Mouse (Mus musculus) brain, adult 2 months (tissue): ENCODE measurements around the gene Yif1b.

Source experiments
- DNase-seq: peaks from one replicate; pipeline ENCODE4 v3.0.0; 2011; ENCODE audit warnings: low read depth, low spot score

Gene Yif1b

DNA sequence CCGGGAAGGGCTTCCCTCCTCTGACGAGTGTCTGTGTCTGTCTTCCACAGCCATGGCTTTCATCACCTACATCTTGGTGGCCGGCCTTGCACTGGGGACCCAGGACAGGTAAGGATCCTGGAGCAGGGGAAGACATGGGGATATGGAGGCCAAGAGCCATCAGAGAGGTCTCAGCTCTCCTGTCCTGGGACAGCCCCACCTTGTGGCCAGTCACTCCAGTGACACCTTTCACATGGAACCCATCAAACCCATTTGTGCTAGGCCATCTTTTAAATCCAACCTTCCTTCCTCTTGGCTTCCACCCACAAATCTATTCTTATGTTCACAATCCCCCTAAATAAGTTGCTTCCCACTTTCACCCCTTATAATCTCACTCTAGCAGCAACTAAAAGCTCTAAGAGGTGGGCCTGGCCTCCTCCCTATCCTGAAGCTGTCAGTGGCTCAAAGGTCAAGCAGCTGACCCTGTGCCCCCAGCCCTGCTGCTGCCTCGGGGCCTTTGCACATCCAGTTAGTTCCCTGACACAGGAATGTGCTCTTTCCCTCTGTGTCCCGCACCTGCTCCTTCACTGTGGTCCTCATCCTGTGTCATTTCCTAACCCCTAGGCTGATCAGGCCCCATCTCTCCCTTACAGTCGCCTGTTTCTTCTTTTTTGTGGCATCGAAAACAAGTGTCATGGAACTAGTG, 6.7 kb downstream of the Yif1b start:
- DNase-seq = no peak

DNA sequence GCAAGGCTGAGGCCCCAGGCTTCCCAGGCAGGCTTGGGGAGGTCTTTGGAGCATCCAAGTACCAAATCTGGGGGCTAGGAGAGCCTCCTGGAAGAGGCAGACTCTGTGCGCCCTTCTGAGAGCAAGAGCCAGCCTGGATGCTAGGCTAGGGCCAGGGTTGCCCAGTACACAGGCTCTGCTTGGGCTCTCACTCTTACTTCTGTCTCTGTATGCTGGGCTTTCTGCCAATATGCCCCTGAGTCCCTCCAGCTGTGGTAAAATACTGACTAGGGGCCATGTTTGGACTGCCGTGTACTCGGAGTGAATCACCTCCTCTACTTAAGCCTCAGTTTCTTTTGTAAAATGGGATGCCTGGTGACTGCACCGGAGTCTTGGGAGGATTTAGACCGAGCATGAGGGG, 7.9 kb downstream of the Yif1b start:
- no peak for DNase-seq

DNA sequence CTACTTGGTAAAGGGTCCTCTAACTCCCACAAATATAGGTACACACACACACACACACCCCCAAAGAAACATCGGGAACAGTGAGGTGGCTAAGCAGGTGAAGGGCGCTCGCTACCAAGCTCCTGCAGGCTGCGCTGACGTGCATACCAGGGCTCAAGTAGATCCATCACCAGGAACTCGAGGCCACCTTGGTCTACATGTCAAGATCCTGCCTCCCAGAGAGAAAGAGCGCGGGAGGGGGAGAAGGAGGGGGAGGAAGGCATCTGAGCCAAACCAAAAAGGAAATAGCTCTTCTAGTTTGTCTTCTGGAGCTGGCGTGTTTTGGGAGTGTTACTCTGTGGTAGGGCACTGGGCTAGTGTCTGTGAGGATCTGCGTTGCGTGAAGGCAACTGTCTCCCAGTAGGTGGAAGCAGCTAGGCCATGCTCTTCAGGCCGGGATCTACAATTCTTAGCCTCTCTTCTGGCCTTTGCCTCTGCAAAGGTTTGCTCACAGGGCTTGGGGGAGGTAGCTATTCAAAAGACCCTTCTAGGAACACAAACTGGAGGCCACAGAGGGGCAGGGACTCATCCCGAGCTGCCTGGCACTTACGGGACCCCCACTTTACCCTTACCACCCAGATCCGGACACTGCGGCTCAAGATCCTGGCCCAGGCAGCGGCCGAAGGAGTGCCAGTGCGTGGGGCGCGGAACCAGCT, 8.6 kb downstream of the Yif1b start:
- DNase-seq = no peak

DNA sequence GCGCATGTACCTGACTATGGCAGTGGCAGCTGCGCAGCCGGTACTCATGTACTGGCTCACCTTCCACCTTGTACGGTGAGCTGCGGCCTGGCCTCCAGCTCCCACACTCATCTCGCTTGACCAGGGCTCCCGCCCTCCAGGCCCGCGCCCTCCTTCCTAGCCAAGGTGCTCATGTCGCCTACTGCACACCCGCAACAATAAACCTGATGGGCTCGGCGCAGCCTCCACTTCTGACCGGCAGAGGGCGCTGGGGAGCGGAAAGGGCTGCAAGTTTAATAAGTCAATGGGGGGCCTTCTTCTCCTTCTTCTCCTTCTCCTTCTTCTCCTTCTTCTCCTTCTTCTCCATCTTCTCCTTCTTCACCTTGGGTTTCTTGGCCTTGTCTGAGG, 9.2 kb downstream of the Yif1b start:
- DNase-seq = peak; percentile 74

DNA sequence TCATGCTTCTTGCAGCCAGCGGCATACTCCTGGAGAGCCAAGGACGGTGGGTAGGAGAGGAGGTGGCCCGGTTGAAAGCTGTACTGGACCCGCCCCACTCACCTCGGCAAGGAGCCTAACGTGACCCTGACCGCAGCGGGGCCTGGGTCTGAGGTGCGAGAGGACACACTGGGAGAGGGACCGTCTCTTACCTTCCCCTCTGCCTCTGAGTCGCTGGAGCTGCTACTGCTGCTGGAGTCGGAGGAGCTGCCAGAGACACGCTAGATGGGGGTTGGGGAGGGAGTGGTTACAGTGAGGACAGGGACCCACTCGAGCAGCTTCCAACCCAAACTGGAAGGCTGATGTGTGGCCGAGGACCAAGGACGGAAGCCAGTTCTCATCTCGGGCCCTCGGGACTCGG, 9.6 kb downstream of the Yif1b start:
- DNase-seq = no peak

DNA sequence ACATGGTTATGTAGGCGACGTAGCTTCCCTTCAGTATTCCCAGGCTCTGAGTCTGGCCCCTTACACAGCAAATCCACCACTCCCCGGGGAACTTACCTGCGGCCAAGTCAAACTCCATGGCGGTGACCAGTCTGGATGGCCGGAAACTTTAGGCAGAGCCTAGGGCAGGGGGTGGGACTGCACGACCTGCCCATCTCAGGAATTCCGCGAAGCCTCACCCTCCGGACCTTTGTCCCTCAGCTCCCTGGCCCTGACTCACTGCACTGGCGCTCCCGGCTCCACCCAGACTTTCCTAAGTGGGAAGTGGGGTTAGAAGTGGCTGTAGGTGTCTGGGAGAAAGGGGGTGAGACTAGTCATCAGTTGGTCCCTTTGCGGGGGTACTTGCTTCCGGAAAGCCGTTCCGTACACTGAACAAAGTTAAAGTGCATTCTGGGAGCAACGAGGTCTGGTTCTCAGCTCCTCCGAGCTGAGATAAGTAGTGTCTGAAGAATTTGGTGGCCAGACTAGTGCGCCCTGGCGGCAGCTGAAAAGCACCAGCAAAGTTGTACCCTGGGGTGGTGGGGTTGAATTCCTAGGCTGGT, 10.2 kb downstream of the Yif1b start, which contains the start of gene 2200002D01Rik:
Gene 2200002D01Rik (minus strand): TSS at position 206 of the 581 bp plus-strand sequence.
- DNase-seq = no peak

DNA sequence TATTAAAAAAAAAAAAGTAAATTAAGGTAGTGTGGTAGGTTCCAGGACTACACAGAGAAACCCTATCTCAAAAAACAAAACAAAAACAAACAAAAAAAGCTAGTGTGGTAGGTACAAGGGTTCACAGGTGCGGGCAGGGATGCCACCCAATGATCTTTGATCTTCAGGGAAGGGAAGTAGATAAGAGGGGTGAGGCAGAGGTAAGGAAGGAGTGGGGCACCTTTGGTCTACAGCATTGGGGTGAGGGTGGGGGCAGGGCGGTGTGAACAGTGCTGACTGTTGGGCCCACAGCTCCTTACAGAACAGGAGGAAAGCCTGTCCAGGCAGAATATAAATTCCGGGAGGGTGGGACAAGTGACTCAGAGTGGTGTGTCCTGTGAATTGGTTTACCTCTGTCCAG, 13.0 kb downstream of the Yif1b start:
- DNase-seq = no peak

DNA sequence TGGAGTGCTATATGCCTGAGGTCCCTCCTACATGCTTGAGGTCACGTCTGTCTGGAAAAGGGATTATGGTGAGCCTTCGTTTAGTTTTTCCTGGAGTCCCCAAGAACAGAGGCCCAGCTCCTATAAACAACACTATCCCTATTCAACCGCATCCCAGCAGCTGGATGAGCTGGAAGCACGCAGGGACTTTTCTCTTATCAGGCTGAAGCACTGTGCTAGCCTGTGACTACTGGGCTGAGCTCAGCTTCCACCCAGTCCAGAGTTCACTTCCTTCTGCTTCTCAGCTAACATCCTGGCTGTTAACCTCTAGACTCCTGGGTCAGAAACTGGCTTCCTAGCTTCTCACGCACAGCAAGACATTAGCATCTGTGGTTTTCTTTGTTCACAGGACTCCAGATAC, 15.7 kb downstream of the Yif1b start:
- no peak for DNase-seq

DNA sequence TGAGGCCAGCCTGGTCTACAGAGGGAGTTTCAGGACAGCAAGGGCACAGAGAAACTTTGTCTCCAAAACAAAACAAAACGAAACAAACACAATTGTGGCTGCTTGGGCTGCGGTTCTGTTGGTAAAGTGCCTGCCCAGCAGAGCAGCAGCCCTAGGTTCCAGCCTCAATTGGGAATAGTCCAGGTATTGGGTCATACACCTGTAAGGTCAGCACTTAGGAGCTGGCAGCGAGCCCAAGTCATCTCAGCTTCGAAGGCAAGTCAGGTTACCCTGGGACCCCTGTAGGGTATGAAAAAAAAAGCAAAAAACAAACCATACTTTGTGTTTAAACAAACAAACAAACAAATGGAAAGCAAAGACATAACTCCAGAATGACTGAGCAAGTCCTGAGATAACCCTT, 17.7 kb downstream of the Yif1b start:
- no peak for DNase-seq

DNA sequence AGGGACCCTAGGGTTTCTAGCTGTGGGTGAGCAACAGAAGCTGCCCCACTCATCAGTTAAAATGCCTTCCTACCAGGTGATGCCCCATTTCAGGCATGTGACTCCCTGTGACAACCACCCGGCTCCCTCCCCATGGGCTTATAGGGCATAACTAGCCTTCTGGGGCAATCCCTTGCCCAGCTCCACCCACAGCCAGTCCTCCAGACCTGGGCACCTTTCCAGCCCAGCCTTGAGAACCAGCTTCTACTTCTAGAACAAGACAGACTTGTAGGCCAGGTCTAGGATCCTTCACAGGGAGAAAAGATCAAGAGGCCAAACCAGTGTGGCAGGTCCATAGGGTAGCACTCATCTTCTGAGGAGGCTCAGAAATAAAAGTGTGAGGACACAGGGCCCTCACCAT, 19.2 kb downstream of the Yif1b start:
- DNase-seq = no peak

DNA sequence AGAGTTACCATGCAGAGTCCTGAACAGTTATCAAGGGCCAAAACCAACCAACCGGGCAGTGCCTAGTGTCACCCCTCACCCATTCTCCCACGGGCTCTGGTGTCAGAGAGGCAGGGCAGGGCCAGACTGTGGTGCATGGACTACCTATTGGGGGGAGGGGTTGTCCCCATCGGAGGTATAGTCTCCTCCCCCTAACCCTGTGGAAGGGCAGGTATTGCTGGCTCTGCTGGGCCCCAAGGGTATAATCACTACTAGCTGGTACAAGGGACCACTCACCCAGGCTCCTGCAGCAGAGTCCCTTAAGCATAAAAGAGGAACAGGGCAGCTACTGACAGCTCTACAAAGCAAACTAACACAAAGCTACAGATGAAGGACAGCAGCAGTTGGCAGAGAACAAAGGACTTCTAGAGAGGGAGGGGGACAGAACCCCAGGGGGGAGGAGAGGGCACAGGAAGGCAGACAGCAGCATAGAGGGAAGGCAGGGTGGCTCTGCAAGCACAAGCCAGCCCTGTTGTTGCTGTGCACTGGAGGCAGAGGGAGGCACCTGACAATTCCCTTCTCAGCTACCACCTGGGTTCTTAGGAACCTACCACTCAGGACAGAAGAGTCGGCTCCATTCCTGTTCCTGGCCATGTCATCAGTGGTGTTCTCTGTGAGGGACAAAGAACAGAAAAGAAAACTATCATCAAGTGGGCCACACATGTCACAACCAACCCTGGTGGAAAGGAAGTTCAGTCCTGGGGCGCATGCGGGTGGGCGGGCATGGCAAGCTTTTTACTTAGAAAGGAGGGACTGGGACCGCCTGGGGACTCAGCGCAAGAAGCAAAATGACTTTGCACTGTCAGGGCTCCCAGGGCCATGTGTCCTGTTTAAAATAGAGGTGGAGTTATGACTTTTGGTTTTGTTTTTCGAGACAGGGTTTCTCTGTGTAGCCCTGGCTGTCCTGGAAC, 21.9 kb downstream of the Yif1b start:
- DNase-seq = no peak

DNA sequence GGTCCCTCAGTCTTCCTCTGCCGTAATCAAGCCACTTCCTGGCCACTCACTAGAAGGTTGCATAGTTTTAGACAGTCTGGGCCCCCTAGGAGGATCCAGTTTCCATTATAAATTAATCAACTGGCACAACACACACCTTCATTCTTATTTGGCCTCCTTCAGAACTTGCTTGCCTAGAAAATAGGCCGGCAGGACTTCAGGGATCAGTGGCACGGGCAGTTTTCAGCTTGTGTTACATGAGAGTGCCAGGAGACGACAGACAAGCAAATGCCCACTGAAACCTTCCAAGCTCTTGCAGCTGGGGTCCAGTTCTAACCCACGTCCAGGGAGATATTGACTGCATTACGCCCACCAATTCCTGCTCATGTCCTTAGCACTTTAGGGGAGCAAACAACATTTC, 24.0 kb downstream of the Yif1b start:
- DNase-seq = no peak

DNA sequence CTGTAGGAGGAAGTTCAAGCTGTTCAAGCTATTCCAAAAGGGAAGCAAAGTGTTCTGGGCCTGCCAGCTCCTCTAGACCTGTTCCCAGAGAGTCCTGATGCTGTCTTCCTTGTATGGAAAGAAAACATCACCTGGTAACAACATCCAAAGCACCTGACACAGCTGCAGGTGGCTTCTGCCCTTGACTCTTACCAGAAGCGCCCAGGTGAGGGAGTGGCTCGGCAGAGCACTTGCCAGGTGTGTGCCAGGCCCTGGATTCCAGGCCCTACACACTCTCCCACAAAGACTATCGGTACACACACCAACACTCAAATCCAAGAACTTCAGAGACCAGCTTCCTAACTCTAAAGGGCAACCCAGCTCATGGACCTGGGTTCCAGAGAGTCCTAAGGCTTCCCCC, 25.7 kb downstream of the Yif1b start:
- no peak for DNase-seq

DNA sequence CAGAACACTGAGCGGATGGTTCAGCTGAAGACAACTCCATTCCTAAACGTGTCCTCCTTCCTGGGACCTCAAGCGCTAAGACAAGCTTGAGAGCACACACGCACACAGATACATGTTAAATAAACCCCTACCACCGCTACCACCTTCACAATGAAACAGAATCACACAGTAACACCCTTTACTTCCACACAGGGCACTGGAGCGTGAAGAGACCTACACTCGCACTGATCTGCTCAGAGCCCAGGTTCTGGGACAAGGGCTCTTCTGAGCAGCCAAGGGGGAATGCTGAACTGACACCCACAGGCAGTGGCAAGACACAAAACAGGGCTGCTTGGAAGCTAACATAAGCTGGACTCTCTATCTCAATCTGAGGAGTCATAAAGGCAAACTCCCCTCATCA, 27.5 kb downstream of the Yif1b start:
- DNase-seq = no peak

DNA sequence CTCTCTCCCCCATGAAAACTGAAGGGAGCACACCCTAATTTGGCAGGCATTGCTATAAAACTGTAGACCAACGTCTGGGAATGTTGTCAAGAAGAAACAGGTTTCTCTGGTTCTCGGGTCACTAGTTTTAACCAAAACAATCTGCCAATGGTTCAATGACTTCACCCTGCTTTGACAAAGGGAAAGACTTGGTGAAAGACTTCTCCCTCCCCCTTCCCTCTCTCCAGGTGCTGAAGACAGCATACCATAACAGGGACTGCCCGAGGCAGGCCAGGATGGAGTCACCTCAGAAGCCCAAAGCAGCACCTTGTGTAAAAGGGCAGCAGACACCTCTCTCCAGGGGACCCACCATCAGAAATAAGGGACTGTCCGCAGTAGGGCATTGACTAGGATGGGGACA, 28.8 kb downstream of the Yif1b start:
- no peak for DNase-seq

DNA sequence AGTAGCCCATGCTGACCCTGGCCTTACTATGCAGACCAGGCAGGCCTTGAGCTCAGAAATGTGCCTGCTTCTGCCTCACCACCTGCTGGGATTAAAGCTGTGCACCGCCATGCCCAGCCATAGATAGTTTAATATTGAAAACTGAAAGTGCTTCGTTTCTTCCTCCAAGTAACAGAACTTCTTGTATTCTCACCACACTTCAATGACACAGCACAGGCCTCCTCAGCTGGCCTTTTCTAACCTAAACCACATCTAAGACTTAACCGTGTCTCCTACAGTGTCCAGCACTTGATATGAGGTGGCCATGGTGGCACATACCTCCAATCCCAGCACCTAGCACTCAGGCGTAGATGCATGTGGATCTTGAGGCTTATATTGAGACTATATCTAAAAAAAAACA, 32.3 kb downstream of the Yif1b start:
- DNase-seq = no peak

DNA sequence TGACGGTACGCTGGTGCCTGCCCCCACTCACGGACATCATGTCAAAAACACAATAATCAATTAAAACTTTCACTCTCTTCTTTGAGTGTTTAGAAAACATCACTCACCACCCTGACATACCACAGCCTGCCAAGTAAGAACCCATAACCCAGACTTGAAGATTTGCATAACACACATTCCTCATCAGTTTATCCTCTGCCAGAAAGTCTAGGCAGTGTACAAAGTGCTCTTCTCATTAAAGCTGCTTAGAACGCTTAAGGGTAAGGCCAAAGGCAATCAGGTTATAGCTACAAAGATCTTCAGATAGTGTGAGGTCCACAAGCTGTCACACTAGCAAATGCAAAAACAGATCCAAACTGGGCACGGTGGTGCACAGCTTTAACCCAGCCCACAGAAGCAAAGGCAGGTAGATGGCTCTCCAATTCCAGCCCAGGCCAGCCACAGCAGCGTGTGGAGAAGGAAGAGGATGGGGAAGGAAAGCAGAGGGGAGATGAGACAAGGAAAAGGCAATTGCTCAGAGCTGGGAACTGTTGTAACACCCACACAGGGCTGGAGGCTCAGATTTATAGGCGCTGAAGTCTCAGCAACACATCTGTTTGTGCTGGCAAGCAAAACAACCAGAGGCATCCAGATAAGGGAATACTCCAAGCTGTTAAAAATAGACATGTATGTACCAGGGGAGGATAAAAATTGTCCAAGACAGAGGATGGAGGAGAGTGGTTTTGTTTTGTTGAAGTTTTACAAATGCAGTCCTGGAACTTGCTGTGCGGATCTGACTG, 33.7 kb downstream of the Yif1b start:
- DNase-seq = peak; percentile 90

DNA sequence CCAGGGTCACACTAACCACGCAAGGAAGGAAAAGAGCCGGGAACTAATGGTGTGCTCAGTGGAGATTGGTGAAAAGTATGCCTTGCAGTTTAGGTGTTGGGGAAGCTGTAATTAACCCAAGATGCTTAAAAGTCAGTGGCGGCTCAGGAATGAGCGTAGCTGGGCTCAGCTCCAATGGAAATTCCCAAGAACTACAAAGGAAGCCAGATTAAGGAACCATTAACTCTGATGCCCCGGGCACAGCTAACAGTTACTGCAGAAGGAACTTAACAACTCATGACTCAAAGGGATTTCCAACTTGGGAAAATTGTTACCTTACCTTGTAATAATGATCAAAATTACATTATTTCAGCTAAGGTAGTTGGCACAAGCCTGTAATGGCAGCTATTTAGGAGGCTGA, 38.6 kb downstream of the Yif1b start:
- no peak for DNase-seq

DNA sequence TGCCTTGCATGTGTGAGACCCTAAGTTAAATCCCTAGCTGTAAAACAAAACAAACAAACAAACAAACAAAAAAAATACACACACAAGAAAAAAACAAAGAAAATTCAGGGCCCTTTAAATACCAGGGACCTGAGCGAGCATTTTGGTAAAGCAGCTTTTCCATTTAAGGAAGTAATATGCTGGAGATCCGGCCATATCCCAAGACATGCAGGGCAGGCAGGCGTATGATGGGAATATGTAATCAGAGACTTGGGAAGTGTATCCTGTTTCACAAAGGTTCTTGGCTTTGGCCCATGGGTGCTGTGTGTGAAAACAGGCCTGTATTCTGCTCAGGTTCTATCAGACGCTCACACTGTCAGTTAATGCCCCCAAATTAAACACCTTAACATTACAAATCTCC, 39.4 kb downstream of the Yif1b start:
- DNase-seq = no peak

DNA sequence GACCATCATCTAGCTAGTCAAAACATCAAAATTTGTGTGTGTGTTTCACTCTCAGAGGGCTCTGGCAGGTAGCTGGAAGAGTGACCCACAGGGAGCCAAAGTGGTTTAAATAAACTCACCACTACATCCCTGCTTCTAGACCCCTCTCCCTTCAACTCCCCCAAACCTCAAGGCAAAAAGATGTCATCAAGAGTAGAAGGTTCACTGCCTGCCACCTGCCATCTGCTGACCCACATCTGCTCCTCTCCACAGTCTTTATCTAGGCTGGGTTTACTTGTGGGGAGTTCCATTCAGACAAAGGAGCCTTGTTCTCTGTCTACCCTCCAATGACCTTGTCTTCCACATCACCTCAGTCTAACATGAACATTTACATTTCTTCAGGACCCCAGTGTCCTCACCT, 41.1 kb downstream of the Yif1b start:
- DNase-seq = no peak

DNA sequence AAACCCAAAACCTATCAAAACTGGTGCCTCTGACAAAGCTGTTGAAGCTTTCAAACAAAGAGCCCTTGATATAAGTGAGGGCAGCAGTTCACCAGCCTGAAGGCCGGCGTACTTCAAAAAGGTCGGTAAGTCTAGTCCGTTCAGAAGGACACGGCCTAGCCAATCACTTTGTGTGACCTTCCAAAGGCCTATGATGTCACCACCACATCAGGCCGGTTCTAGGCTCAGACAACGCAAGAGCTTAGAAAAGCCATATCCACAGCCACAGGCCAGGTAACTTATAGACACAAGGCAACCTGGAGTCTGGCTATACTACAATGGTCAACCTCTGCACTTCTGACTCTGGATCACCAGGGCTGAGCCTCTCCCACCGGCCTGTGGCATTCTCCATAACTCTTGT, 41.8 kb downstream of the Yif1b start:
- DNase-seq = no peak
